Mouse (Mus musculus): ENCODE measurements around the gene Lgsn. TPM values are rescaled to one million over a fixed set of nuclear protein-coding genes. Genes with fewer than 3 reads are reported as not detected.

Lgsn gene
- polyA plus RNA-seq, 1 experiment from 2014 or later: not detected

DNA sequence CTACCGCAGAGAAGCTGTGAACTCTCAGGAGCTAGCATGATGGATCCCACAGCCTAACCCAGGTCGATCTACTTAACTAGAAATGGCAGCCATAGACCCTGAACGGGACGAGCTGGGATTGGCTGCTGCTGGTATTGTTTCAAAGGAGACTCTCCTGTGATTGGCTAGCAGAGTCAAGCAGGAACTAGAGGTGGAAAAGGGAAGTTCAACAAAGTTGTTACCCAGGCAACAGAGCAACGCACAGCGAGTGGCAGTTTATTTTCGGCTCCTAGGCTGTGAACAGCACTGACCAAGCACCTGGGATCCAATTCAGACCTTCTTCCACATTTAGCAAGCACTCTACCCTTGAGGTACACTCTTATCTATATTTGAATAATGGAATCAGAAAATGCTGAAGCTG lies 46.4 kb downstream of the Lgsn start, which contains the start of the genes 4931428L18Rik and Pih1d3:
TSS of gene 4931428L18Rik (minus strand) at position 121 of the 400 bp plus-strand sequence.
TSS of gene Pih1d3 (plus strand) at position 275 of the 400 bp plus-strand sequence.
- Histone ChIP-seq H3K27me3 (no peaks in the 10 kb centered on the region), H3K27ac (no peak within 1 kb of the TSS), H3K4me1 (no peaks in the 10 kb centered on the region), H3K4me3 (replicated peaks) (no peak within 1 kb of the TSS), H3K4me2 (no peak within 1 kb of the TSS), H3K36me3 (no peaks in the 10 kb centered on the region), H3K9me3 (replicated peaks) (no peaks in the 10 kb centered on the region), H3K9ac (no peak within 1 kb of the TSS)
- ATAC-seq (replicated peaks; ENCODE audit: low FRiP score): no peak
- 82% methylated on average over 7 of the region's 7 CpGs for WGBS

GRCm38 (mm10) chr1:31233319-31234036 lies 57.3 kb downstream of the Lgsn start:
- no peaks in the 10 kb centered on the region for H3K9me3 ChIP-seq (replicated peaks)
- H3K27me3 ChIP-seq: no peaks in the 10 kb centered on the region
- H3K4me1 ChIP-seq: no peaks in the 10 kb centered on the region
- no peak overlapping the region for H3K4me2 ChIP-seq
- H3K27ac ChIP-seq: no peak overlapping the region
- H3K9ac ChIP-seq: no peak overlapping the region
- ATAC-seq (replicated peaks; ENCODE audit: low FRiP score): peak; percentile 73; the same call in 1 of the 2 replicates
- no peaks in the 10 kb centered on the region for H3K36me3 ChIP-seq
- no peak overlapping the region for H3K4me3 ChIP-seq (replicated peaks)

Other genes starting within 250 kb of the Lgsn start
- not detected in 2 replicates for gene AC153137.1, start 198.4 kb upstream of the Lgsn start, polyA plus RNA-seq (2015; fragmentation: Nextera tagmentation; extraction: Ambion mirVana)
- gene 4931428L18Rik, start 46.3 kb downstream of the Lgsn start, polyA plus RNA-seq (2015; fragmentation: Nextera tagmentation; extraction: Ambion mirVana): not detected in 2 replicates
- gene Pih1d3, start 46.4 kb downstream of the Lgsn start, polyA plus RNA-seq (2015; fragmentation: Nextera tagmentation; extraction: Ambion mirVana): not detected in 2 replicates